Mouse (Mus musculus) stomach, postnatal 0 days (tissue): ENCODE results near the gene Cacna1f.

Source experiments
- CTCF ChIP-seq: IDR thresholded peaks from 2 replicates; pipeline ENCODE4 v1.5.1; 2016; ENCODE audit warnings: antibody characterized with exemption, low read depth, mild to moderate bottlenecking, moderate library complexity
- EP300 ChIP-seq: optimal IDR thresholded peaks from 2 replicates; pipeline ENCODE3; 2016; ENCODE audit warnings: antibody characterized with exemption

GRCm38 (mm10) chrX:7665739-7666502 is 59.0 kb downstream of the Cacna1f start:
- TF ChIP-seq CTCF, result no peak
- TF ChIP-seq EP300, result no peak
